ENCODE assay signal across 26 mouse cellular contexts in the genomic region with DNA sequence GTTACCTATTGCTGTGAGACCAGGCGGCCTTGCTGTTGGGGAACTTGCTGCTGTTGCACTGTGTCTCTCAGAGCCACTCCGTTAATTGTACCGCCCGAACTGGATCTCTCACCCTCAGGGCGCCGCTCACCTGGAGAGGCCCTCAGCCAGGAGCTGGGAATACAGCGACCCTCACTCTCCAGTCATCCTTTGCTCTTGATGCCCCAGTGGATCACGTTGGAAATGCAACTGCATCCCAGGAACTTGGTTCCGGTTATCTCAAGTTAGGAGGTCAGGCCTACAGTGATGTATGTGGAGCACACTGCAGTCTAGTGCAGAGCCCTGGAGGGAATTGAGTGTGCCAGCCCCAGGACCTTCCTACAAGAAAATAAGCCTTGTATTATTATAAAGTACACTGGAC.
"Had no signal": no experiment of that assay in that cellular context is flagged by ENCODE, and none has a peak within 500 bp of the region (broad histone marks: within the 10 kb centered on the region; RNA-seq: fewer than 3 reads in every experiment).

No protein-coding gene starts in this region.

- H3K4me3 ChIP-seq: heart, adult 2 months; heart, embryonic 13.5 days; heart, embryonic 15.5 days; hindbrain, embryonic 13.5 days; hindbrain, embryonic 15.5 days; layer of hippocampus, adult 2 months; left cerebral cortex, adult 2 months; limb, embryonic 10.5 days; limb, embryonic 12.5 days; liver, embryonic 13.5 days; liver, embryonic 15.5 days had no signal

- H3K9ac ChIP-seq: heart, embryonic 13.5 days; heart, embryonic 15.5 days; hindbrain, embryonic 13.5 days; hindbrain, embryonic 15.5 days; limb, embryonic 12.5 days; liver, embryonic 13.5 days; liver, embryonic 15.5 days had no signal

- ATAC-seq: hindbrain, postnatal 0 days; intestine, postnatal 0 days had no signal

- H3K27me3 ChIP-seq: heart, embryonic 13.5 days; heart, embryonic 15.5 days; hindbrain, embryonic 13.5 days; hindbrain, embryonic 15.5 days; limb, embryonic 12.5 days; liver, embryonic 13.5 days; liver, embryonic 15.5 days had no signal

- H3K36me3 ChIP-seq: heart, embryonic 13.5 days; heart, embryonic 15.5 days; hindbrain, embryonic 13.5 days; hindbrain, embryonic 15.5 days; limb, embryonic 10.5 days; limb, embryonic 12.5 days; liver, embryonic 13.5 days; liver, embryonic 15.5 days had no signal

- H3K4me1 ChIP-seq: heart, embryonic 13.5 days; heart, embryonic 15.5 days; hindbrain, embryonic 13.5 days; hindbrain, embryonic 15.5 days; limb, embryonic 10.5 days; limb, embryonic 12.5 days; liver, embryonic 13.5 days; liver, embryonic 15.5 days had no signal

- H3K27ac ChIP-seq: heart, adult 2 months; heart, embryonic 13.5 days; heart, embryonic 15.5 days; hindbrain, embryonic 13.5 days; hindbrain, embryonic 15.5 days; hindbrain, postnatal 0 days; layer of hippocampus, adult 2 months; left cerebral cortex, adult 2 months; limb, embryonic 10.5 days; limb, embryonic 12.5 days; liver, embryonic 13.5 days; liver, embryonic 15.5 days had no signal

- H3K9me3 ChIP-seq: heart, embryonic 13.5 days; heart, embryonic 15.5 days; hindbrain, embryonic 13.5 days; hindbrain, embryonic 15.5 days; limb, embryonic 10.5 days; limb, embryonic 12.5 days; liver, embryonic 13.5 days; liver, embryonic 15.5 days had no signal

- H3K4me2 ChIP-seq: heart, embryonic 11.5 days; heart, embryonic 13.5 days; heart, embryonic 15.5 days; hindbrain, embryonic 13.5 days; hindbrain, embryonic 15.5 days; limb, embryonic 12.5 days; liver, embryonic 11.5 days; liver, embryonic 13.5 days; liver, embryonic 15.5 days had no signal

- DNase-seq: gastrocnemius, postnatal 14 days; gastrocnemius, postnatal 36 days; heart, adult 11 months; heart, adult 2 months; heart, postnatal 14 days; heart, postnatal 36 days; kidney, adult 18-20 months; kidney, adult 8-10 months; kidney, postnatal 10 days; kidney, postnatal 25 days; kidney, postnatal 4 days; liver; liver, embryonic 13.5 days had no signal
